Mouse (Mus musculus) forebrain, embryonic 14.5 days (tissue): ENCODE data around the gene Hpse2. TPM values are rescaled to one million over a fixed set of nuclear protein-coding genes. Genes with fewer than 3 reads are reported as not detected.

Experiments
- ATAC-seq: fragments of 200-750 bp; cut with Nextera tagmentation; 2 replicates; pipeline ENCODE4 v1.8.0; 2017; ENCODE audit warnings: mild to moderate bottlenecking, moderate library complexity
- DNase-seq: peaks from one replicate; pipeline ENCODE4 v3.0.0-alpha.2; 2015; ENCODE audit warnings: low spot score
- H3K27ac ChIP-seq: fragments of 300-500 bp; sonication (generic); 2 replicates; pipeline ENCODE4 v1.5.1; 2014; ENCODE audit warnings: low read depth, mild to moderate bottlenecking, control low read depth, low read length, moderate library complexity
- H3K27me3 ChIP-seq: fragments of 300-500 bp; sonication (generic); replicated peaks from 2 replicates; pipeline ENCODE4 v1.6.1; 2014; ENCODE audit warnings: low read length, control low read depth, mixed read lengths; ENCODE audit not compliant: control insufficient read depth, insufficient read depth
- H3K36me3 ChIP-seq: fragments of 300-500 bp; sonication (generic); 2 replicates; pipeline ENCODE4 v1.6.1; 2014; ENCODE audit warnings: low read length, control low read depth; ENCODE audit not compliant: control insufficient read depth, insufficient read depth
- H3K4me1 ChIP-seq: fragments of 300-500 bp; sonication (generic); 2 replicates; pipeline ENCODE4 v1.6.1; 2014; ENCODE audit warnings: antibody characterized with exemption, low read length, control low read depth; ENCODE audit not compliant: control insufficient read depth, insufficient read depth
- H3K4me2 ChIP-seq: fragments of 300-500 bp; sonication (generic); 2 replicates; pipeline ENCODE4 v1.6.1; 2014; ENCODE audit warnings: mild to moderate bottlenecking, control low read depth, low read length
- H3K4me3 ChIP-seq: fragments of 300-500 bp; sonication (generic); 2 replicates; pipeline ENCODE4 v1.5.1; 2014; ENCODE audit warnings: low read depth, low read length, control low read depth
- H3K9ac ChIP-seq: fragments of 300-500 bp; sonication (generic); 2 replicates; pipeline ENCODE4 v1.6.1; 2014; ENCODE audit warnings: mild to moderate bottlenecking, low read length, control low read depth, moderate library complexity
- H3K9me3 ChIP-seq: fragments of 300-500 bp; sonication (generic); replicated peaks from 2 replicates; pipeline ENCODE4 v1.6.1; 2016; ENCODE audit warnings: low read length, control low read depth, mixed read lengths; ENCODE audit not compliant: control insufficient read depth
- WGBS: fragments of 180-500 bp; shearing (Covaris S2); extraction: QIAGEN DNeasy Blood & Tissue Kit; methylation state at CpG from one replicate; pipeline ENCODE4 v1.1.7; 2014; 5-methylcytosine and 5-hydroxymethylcytosine counted together
- polyA plus RNA-seq: library from polyadenylated mRNA; unstranded; fragments of >200 nt; fragmentation: Nextera tagmentation; extraction: Ambion mirVana; gene quantifications from 2 replicates; pipeline ENCODE4 v1.2.1, GENCODE M21; 2014

Hpse2 gene
- polyA plus RNA-seq, 1 experiment from 2014 or later: 0.04 TPM

- no peak overlapping the region for H3K4me3 ChIP-seq
- no peak overlapping the region for H3K27ac ChIP-seq
- H3K9me3 ChIP-seq: no peaks in the 10 kb centered on the region
- no peaks in the 10 kb centered on the region for H3K4me1 ChIP-seq
- no peak overlapping the region for H3K9ac ChIP-seq
- no peak overlapping the region for H3K4me2 ChIP-seq
- H3K36me3 ChIP-seq: no peaks in the 10 kb centered on the region
- 85% methylated on average over 1 of the region's 1 CpGs for WGBS
- no peaks in the 10 kb centered on the region for H3K27me3 ChIP-seq
- DNase-seq (no peak), ATAC-seq (no peak)
These were observed 423.0 kb downstream of the Hpse2 start for GRCm38 (mm10) chr19:42965171-42965570.

GRCm38 (mm10) chr19:42948114-42948636, 440.0 kb downstream of the Hpse2 start:
- no peak overlapping the region for H3K9ac ChIP-seq
- no peaks in the 10 kb centered on the region for H3K27me3 ChIP-seq
- peaks cover 4% of the 10 kb centered on the region; the same call in 1 of the 2 replicates for H3K9me3 ChIP-seq
- ATAC-seq (no peak), DNase-seq (no peak)
- no peak overlapping the region for H3K4me2 ChIP-seq
- H3K4me1 ChIP-seq: no peaks in the 10 kb centered on the region
- 56% methylated on average over 3 of the region's 3 CpGs for WGBS
- no peaks in the 10 kb centered on the region for H3K36me3 ChIP-seq
- H3K4me3 ChIP-seq: no peak overlapping the region
- H3K27ac ChIP-seq: no peak overlapping the region

GRCm38 (mm10) chr19:42937544-42937943, 450.6 kb downstream of the Hpse2 start:
- WGBS: 74% methylated on average over 1 of the region's 1 CpGs
- no peak overlapping the region for H3K9ac ChIP-seq
- ATAC-seq (no peak), DNase-seq (no peak)
- H3K36me3 ChIP-seq: no peaks in the 10 kb centered on the region
- no peak overlapping the region for H3K4me2 ChIP-seq
- H3K27me3 ChIP-seq: no peaks in the 10 kb centered on the region
- no peaks in the 10 kb centered on the region for H3K4me1 ChIP-seq
- H3K27ac ChIP-seq: no peak overlapping the region
- no peak overlapping the region for H3K4me3 ChIP-seq
- H3K9me3 ChIP-seq: 0 out of 2 replicates have a peak, but pooled peaks cover 3% of the 10 kb centered on the region

- Histone ChIP-seq H3K9me3 (no peaks in the 10 kb centered on the region), H3K4me3 (no peak overlapping the region), H3K4me2 (no peak overlapping the region), H3K27me3 (no peaks in the 10 kb centered on the region), H3K27ac (no peak overlapping the region), H3K4me1 (no peaks in the 10 kb centered on the region), H3K9ac (no peak overlapping the region), H3K36me3 (no peaks in the 10 kb centered on the region)
- DNase-seq (no peak), ATAC-seq (no peak)
- under 1% methylated on average over 9 of the region's 9 CpGs for WGBS
These were observed 451.4 kb downstream of the Hpse2 start for GRCm38 (mm10) chr19:42936661-42937193.

GRCm38 (mm10) chr19:42929702-42930101, 458.5 kb downstream of the Hpse2 start:
- no peaks in the 10 kb centered on the region for H3K36me3 ChIP-seq

GRCm38 (mm10) chr19:42928271-42928670, 459.9 kb downstream of the Hpse2 start:
- DNase-seq (no peak), ATAC-seq (no peak)
- no peaks in the 10 kb centered on the region for H3K9me3 ChIP-seq
- no peak overlapping the region for H3K9ac ChIP-seq
- no peaks in the 10 kb centered on the region for H3K4me1 ChIP-seq
- no peak overlapping the region for H3K4me2 ChIP-seq
- H3K36me3 ChIP-seq: no peaks in the 10 kb centered on the region
- H3K27me3 ChIP-seq: no peaks in the 10 kb centered on the region
- H3K4me3 ChIP-seq: no peak overlapping the region
- H3K27ac ChIP-seq: no peak overlapping the region
- WGBS: 81% methylated on average over 2 of the region's 2 CpGs

More at GRCm38 (mm10) chr19:42929702-42930101, 458.5 kb downstream of the Hpse2 start:
- DNase-seq: no peak
- Histone ChIP-seq H3K9ac (no peak overlapping the region), H3K4me2 (no peak overlapping the region), H3K4me1 (no peaks in the 10 kb centered on the region), H3K27me3 (no peaks in the 10 kb centered on the region), H3K27ac (no peak overlapping the region), H3K9me3 (no peaks in the 10 kb centered on the region), H3K4me3 (no peak overlapping the region)
- ATAC-seq: no peak
- 61% methylated on average over 3 of the region's 3 CpGs for WGBS

GRCm38 (mm10) chr19:42922610-42923009, 465.5 kb downstream of the Hpse2 start:
- ATAC-seq (no peak), DNase-seq (no peak)
- H3K4me1 ChIP-seq: no peaks in the 10 kb centered on the region
- no peak overlapping the region for H3K4me3 ChIP-seq
- H3K27me3 ChIP-seq: no peaks in the 10 kb centered on the region
- no peak overlapping the region for H3K27ac ChIP-seq
- H3K9ac ChIP-seq: no peak overlapping the region
- H3K9me3 ChIP-seq: no peaks in the 10 kb centered on the region
- WGBS: 66% methylated on average over 3 of the region's 3 CpGs
- no peak overlapping the region for H3K4me2 ChIP-seq
- H3K36me3 ChIP-seq: no peaks in the 10 kb centered on the region

- ATAC-seq: no peak
- no peaks in the 10 kb centered on the region for H3K9me3 ChIP-seq
- DNase-seq: no peak
- no peak overlapping the region for H3K4me2 ChIP-seq
- 86% methylated on average over 5 of the region's 5 CpGs for WGBS
- no peaks in the 10 kb centered on the region for H3K36me3 ChIP-seq
- H3K27ac ChIP-seq: no peak overlapping the region
- H3K4me3 ChIP-seq: no peak overlapping the region
- no peak overlapping the region for H3K9ac ChIP-seq
- H3K27me3 ChIP-seq: no peaks in the 10 kb centered on the region
- H3K4me1 ChIP-seq: no peaks in the 10 kb centered on the region
These were observed 474.5 kb downstream of the Hpse2 start for GRCm38 (mm10) chr19:42913703-42914102.

- H3K4me1 ChIP-seq: peaks cover 2% of the 10 kb centered on the region; the same call in 1 of the 2 replicates
- WGBS: 89% methylated on average over 4 of the region's 4 CpGs
- DNase-seq (no peak), ATAC-seq (no peak)
- H3K36me3 ChIP-seq: no peaks in the 10 kb centered on the region
- H3K27ac ChIP-seq: no peak overlapping the region
- no peaks in the 10 kb centered on the region for H3K27me3 ChIP-seq
- no peaks in the 10 kb centered on the region for H3K9me3 ChIP-seq
- H3K4me3 ChIP-seq: no peak overlapping the region
- H3K9ac ChIP-seq: no peak overlapping the region
- H3K4me2 ChIP-seq: no peak overlapping the region
These were observed 478.4 kb downstream of the Hpse2 start for GRCm38 (mm10) chr19:42909719-42910118.
